Mouse (Mus musculus): ENCODE data around the gene Ube3a.

GRCm38 (mm10) chr7:59230304-59230703 is 1.8 kb downstream of the Ube3a start:
- TF ChIP-seq GATA1 (IDR thresholded peaks at IDR 0.05; ENCODE audit: borderline replicate concordance, low read length) (no peak), CTCF (IDR thresholded peaks at IDR 0.05; ENCODE audit: low read depth, low read length) (no peak), TAL1 (conservative IDR thresholded peaks at IDR 0.05; ENCODE audit: low read depth, low read length) (no peak), POLR2AphosphoS5 (IDR thresholded peaks at IDR 0.05; ENCODE audit: insufficient replicate concordance, low read depth, low read length) (no peak)
